In the genomic region with DNA sequence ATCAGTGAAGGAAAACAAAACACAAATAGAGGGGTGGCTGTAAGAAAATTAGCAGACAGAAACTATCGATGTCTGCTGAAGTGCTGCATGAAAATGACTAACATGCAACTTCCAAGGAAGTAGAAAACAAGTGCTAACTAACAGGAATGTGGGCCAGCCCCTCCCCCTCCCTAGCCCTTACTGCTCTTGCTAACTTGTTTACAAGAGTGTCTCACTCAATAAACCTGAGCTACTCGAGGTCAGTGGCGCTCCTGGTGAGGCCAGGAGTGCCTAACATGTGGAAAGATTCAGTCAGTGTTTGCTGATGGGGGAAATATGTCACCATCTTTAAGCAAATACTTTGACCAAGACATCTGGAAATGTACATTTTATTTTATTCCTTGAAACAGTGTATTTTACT, we compare ENCODE assay signal across 14 mouse cellular contexts.
DNase-seq lines count a peak whose midpoint lies in the region; ATAC-seq and TF ChIP-seq lines count a peak whose summit lies in the region.
"Had no signal": no experiment of that assay in that cellular context is flagged by ENCODE, and none has a peak within 500 bp of the region (broad histone marks: within the 10 kb centered on the region; RNA-seq: fewer than 3 reads in every experiment).

No protein-coding gene starts in this region.

- 12% methylated on average over 3 of the region's 3 CpGs for WGBS in lung, postnatal 0 days

- TF ChIP-seq EP300 in lung, postnatal 0 days (IDR thresholded peaks at IDR 0.05) = no peak

- ATAC-seq in lung, postnatal 0 days = no peak
- ATAC-seq: hindbrain, postnatal 0 days had no signal

- no peaks in the 10 kb centered on the region for H3K27me3 ChIP-seq in lung, postnatal 0 days (replicated peaks; ENCODE audit: insufficient read depth, low read length)
- H3K27me3 ChIP-seq: megakaryocyte, embryonic 14.5 days had no signal

- H3K27ac ChIP-seq in lung, postnatal 0 days (ENCODE audit: low read length) = no peak overlapping the region
- H3K27ac ChIP-seq: hindbrain, postnatal 0 days; limb, embryonic 13.5 days had no signal

- H3K4me1 ChIP-seq in lung, postnatal 0 days (ENCODE audit: insufficient read depth, low read depth, low read length) = no peaks in the 10 kb centered on the region
- H3K4me1 ChIP-seq: megakaryocyte, embryonic 14.5 days had no signal

- no peaks in the 10 kb centered on the region for H3K36me3 ChIP-seq in lung, postnatal 0 days (ENCODE audit: insufficient read depth, low read length)
- H3K36me3 ChIP-seq: limb, embryonic 13.5 days had no signal

- no peaks in the 10 kb centered on the region for H3K9me3 ChIP-seq in lung, postnatal 0 days (ENCODE audit: low read length)
- H3K9me3 ChIP-seq: limb, embryonic 13.5 days; megakaryocyte, embryonic 14.5 days had no signal

- no peak overlapping the region for H3K4me3 ChIP-seq in lung, postnatal 0 days (ENCODE audit: low read depth, low read length)
- H3K4me3 ChIP-seq: limb, embryonic 13.5 days; megakaryocyte, embryonic 14.5 days had no signal

- no peak for TF ChIP-seq CTCF in lung, postnatal 0 days (IDR thresholded peaks at IDR 0.05)

- DNase-seq in lung, postnatal 0 days (ENCODE audit: low spot score) = peak; percentile 20
- DNase-seq in lung, postnatal 4 days = no peak
- peak; percentile 67 for DNase-seq in kidney, adult 11 months
- DNase-seq in kidney, postnatal 36 days = peak; percentile 83 to 91
- peak; percentile 38 for DNase-seq in retina, postnatal 1 day
- no peak for DNase-seq in testis, postnatal 14 days (ENCODE audit: low spot score)
- DNase-seq in layer of hippocampus, adult 11-12 months (ENCODE audit: low spot score) = no peak
- DNase-seq in cerebellum, postnatal 10 days = no peak
- DNase-seq: adrenal gland, adult 8-10 months; layer of hippocampus, adult 9-11 months; thymus, postnatal 25 days had no signal

- no peak overlapping the region for H3K9ac ChIP-seq in lung, postnatal 0 days (replicated peaks; ENCODE audit: low read depth)
- H3K9ac ChIP-seq: limb, embryonic 13.5 days had no signal

- no peak overlapping the region for H3K4me2 ChIP-seq in lung, postnatal 0 days (replicated peaks; ENCODE audit: low read depth, low read length)
- H3K4me2 ChIP-seq: limb, embryonic 13.5 days had no signal

Comparison
In these comparisons a context has a peak if more than half of its experiments do, and no peak if none do; other contexts are left out.
1. DNase-seq: peak in lung, postnatal 0 days (single experiment), kidney, adult 11 months (single experiment), kidney, postnatal 36 days (2 of 2) and retina, postnatal 1 day (single experiment); none in lung, postnatal 4 days (0 of 2), testis, postnatal 14 days (single experiment), layer of hippocampus, adult 11-12 months (single experiment) and cerebellum, postnatal 10 days (0 of 2).